Mouse (Mus musculus) splenic B cell, adult 2 months (primary cell): Measurements from ENCODE around the gene Limd1.
A peak's percentile ranks its signal among the peaks of the same experiment; 100 is the strongest.

Source experiments
- DNase-seq: peaks from one replicate; pipeline ENCODE4 v3.0.0-alpha.2; 2011; ENCODE audit warnings: low read depth, low spot score
- H3K27me3 ChIP-seq: 2 replicates; pipeline ENCODE4 v1.6.1; 2012; ENCODE audit warnings: mild to moderate bottlenecking, low read length, moderate library complexity, mixed read lengths; ENCODE audit not compliant: control insufficient read depth, poor library complexity, insufficient read depth, severe bottlenecking
- H3K36me3 ChIP-seq: 2 replicates; pipeline ENCODE4 v1.6.1; 2012; ENCODE audit warnings: mild to moderate bottlenecking, low read length, moderate library complexity, mixed read lengths; ENCODE audit not compliant: control insufficient read depth, poor library complexity, insufficient read depth, severe bottlenecking

The Limd1 gene

DNA sequence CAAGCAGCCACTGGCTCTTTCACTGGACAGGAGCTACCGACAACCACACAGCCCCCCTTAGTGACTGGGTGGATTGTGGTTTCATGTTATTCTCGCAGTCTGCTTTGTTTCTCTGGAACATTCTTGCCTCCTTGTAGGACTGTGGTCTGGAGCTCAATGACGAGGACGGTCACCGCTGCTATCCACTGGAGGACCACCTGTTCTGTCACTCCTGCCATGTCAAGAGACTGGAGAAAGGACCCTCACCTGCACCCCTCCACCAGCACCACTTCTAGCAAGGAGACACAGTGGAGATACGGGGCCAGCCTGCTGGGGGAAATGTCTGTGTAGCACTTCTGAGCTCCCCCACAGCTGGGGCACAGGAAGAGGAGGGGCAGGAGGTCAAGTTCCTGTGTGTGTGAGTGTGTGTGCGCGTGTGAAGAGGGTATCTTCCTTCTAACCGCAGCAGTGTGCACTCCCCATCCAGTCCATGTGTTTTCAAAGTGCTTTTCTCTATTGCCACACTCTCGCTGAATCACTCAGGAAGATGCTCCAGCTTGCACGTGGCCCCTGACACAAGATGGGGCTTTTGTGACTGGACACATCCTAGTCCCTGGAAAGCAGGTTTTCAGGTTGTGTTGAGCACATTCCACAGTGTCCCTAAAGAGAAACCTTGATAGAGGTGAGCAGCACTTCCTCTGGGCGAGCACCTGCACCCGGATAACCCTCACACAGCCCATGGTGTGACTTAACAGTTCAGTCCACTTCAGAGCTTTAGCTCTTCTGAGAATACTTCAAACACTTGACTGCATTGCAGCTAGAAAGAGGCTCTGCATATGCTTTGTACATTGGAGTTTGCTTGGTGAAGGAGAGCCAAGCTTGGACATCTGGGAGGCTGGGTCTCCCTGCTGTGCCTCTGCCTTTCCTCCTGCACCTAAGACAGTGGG is 40.7 kb downstream of the Limd1 start:
- peak; percentile 52 for DNase-seq
- Histone ChIP-seq H3K27me3 (no peaks in the 10 kb centered on the region), H3K36me3 (peaks cover 20% of the 10 kb centered on the region)

GRCm38 (mm10) chr9:123520735-123521134 is 42.2 kb downstream of the Limd1 start:
- H3K36me3 ChIP-seq = peaks cover 18% of the 10 kb centered on the region
- no peaks in the 10 kb centered on the region for H3K27me3 ChIP-seq
- DNase-seq = no peak

DNA sequence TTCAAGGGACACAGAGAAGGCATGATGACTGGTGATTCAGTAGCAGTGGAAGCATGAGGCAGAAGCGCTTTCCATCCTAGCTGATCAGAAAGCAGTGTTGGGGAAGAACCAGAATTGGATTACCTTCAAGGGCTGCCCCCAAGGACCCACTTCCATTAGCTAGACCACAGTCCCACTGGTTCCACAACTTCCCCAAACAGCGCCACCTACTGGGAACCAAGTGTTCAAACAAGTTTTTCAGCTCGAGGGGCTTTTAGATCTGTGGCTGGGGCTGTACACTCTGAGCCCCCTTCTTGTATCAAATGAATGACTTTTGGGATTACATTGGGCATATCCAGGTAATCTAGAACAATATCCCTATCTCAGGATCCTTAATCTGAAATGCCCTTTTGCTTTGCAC is 45.2 kb downstream of the Limd1 start:
- Histone ChIP-seq H3K36me3 (peaks cover 5% of the 10 kb centered on the region; the same call in 1 of the 2 replicates), H3K27me3 (no peaks in the 10 kb centered on the region)
- peak; percentile 78 for DNase-seq

- DNase-seq = peak; percentile 91
Observed at GRCm38 (mm10) chr9:123525095-123525494, 46.6 kb downstream of the Limd1 start.

DNA sequence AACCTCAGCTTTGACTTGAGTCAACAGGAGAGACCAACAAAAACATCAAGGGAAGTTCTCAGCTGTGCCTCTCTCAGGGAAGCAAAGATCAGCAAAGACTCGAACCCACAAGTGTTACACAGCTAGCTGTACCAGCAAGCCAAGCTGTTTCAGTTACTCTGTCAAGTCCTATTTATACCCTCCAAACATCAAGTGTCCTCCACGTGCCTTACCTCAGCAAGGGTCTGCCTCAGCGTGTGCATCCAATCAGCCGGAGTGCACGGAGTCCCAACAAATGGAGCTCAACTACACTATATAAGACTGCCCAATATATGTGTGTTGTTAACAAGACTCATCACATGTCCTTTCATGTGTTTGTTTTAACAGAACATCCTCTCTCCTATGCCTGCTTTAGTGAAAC is 48.0 kb downstream of the Limd1 start:
- H3K27me3 ChIP-seq = no peaks in the 10 kb centered on the region
- DNase-seq = no peak
- no peaks in the 10 kb centered on the region for H3K36me3 ChIP-seq

More at GRCm38 (mm10) chr9:123525095-123525494, 46.6 kb downstream of the Limd1 start:
- H3K27me3 ChIP-seq = no peaks in the 10 kb centered on the region
- peaks cover 4% of the 10 kb centered on the region; the same call in 1 of the 2 replicates for H3K36me3 ChIP-seq

DNA sequence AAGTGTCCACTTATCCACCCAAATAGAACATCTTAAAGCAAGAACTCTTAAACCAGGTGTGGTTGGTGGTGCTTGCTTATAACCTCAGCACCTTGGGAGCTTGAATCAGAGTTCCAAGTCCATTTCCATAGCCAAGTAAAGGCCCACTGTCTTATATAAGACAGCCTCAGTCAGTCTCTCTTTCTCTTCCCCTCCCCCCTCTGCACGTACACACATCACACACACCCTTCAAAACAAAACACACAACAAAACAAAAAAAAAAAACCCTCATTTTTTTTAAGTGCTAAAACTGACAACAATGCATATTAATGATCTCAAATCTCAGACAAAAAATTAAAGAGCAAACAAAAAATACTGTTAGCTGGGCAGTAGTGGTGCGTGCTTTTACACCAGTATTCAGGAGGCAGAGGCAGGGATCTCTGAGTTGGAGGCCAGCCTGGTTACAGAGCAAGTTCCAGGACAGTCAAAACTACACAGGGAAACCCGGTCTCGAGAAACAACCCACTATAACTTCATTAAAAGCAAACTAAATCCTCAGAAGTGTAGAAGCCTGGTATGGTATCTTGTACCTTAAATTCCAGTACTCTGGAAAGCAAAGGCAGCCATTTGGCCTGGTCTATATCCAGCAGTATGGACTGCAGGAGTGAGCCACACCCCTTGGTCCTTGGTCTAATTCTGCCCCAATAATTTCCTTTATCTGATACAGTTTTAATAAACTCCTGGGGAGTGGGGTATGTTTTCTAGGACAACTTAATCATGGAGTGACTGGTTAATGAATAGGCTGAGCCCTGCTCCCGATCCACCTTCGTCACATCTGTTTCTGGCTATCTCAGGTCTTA is 49.8 kb downstream of the Limd1 start:
- DNase-seq = no peak
- H3K36me3 ChIP-seq = no peaks in the 10 kb centered on the region
- H3K27me3 ChIP-seq = no peaks in the 10 kb centered on the region

- H3K36me3 ChIP-seq = no peaks in the 10 kb centered on the region
- no peaks in the 10 kb centered on the region for H3K27me3 ChIP-seq
- DNase-seq = peak; percentile 58
Observed at GRCm38 (mm10) chr9:123528926-123529295, 50.4 kb downstream of the Limd1 start.

- H3K36me3 ChIP-seq = no peaks in the 10 kb centered on the region
- peak; percentile 99 for DNase-seq
- no peaks in the 10 kb centered on the region for H3K27me3 ChIP-seq
Observed at GRCm38 (mm10) chr9:123529392-123530157, 51.1 kb downstream of the Limd1 start, which contains the start of gene Sacm1l. Gene Sacm1l (plus strand): TSS chr9:123529759.

GRCm38 (mm10) chr9:123530158-123530475 is 51.6 kb downstream of the Limd1 start:
- Histone ChIP-seq H3K36me3 (no peaks in the 10 kb centered on the region), H3K27me3 (no peaks in the 10 kb centered on the region)
- no peak for DNase-seq

GRCm38 (mm10) chr9:123530566-123531130 is 52.1 kb downstream of the Limd1 start:
- no peak for DNase-seq
- Histone ChIP-seq H3K27me3 (no peaks in the 10 kb centered on the region), H3K36me3 (no peaks in the 10 kb centered on the region)

- Histone ChIP-seq H3K36me3 (no peaks in the 10 kb centered on the region), H3K27me3 (no peaks in the 10 kb centered on the region)
- DNase-seq = no peak
Observed at GRCm38 (mm10) chr9:123531234-123531633, 52.7 kb downstream of the Limd1 start.

DNA sequence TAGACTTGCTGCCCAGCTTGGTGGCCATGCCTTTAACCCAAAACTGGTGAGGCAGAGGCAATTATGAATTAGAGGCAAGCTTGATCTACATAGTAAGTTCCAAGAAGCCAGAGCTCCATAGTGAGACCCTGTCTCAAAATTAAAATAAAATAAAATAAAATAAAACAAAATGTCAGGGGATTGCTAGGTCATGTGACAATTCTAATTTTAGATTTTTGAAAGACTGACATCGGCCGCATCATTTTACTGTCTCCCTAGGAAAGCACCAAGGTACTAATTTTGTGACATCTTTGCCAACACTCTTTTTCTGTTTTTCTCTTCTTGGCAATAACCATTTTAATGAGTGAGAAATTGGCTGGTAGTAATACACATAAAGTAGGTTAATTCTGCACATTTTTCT is 58.1 kb downstream of the Limd1 start:
- Histone ChIP-seq H3K27me3 (no peaks in the 10 kb centered on the region; the same call in 1 of the 2 replicates), H3K36me3 (no peaks in the 10 kb centered on the region)
- no peak for DNase-seq

GRCm38 (mm10) chr9:123538189-123538588 is 59.7 kb downstream of the Limd1 start:
- no peak for DNase-seq
- Histone ChIP-seq H3K36me3 (no peaks in the 10 kb centered on the region), H3K27me3 (no peaks in the 10 kb centered on the region; the same call in 1 of the 2 replicates)

- Histone ChIP-seq H3K36me3 (no peaks in the 10 kb centered on the region), H3K27me3 (no peaks in the 10 kb centered on the region; the same call in 1 of the 2 replicates)
- peak; percentile 9 for DNase-seq
Observed at GRCm38 (mm10) chr9:123539093-123539492, 60.6 kb downstream of the Limd1 start.
